Mouse (Mus musculus) intestine, postnatal 0 days (tissue): ENCODE results near the gene Prrc2a. TPM values are rescaled to one million over a fixed set of nuclear protein-coding genes. Genes with fewer than 3 reads are reported as not detected.

ENCODE experiments used
- ATAC-seq: fragments of 200-750 bp; cut with Nextera tagmentation; 2 replicates; pipeline ENCODE4 v1.8.0; 2017; ENCODE audit warnings: mild to moderate bottlenecking, moderate TSS enrichment, moderate library complexity
- H3K27ac ChIP-seq: fragments of 300-500 bp; sonication (generic); 2 replicates; pipeline ENCODE4 v1.5.1; 2014; ENCODE audit warnings: mild to moderate bottlenecking, low read depth, low read length, moderate library complexity
- H3K27me3 ChIP-seq: fragments of 300-500 bp; sonication (generic); replicated peaks from 2 replicates; pipeline ENCODE4 v1.6.1; 2014; ENCODE audit warnings: low read length, mixed read lengths; ENCODE audit not compliant: control insufficient read depth, insufficient read depth
- H3K36me3 ChIP-seq: fragments of 300-500 bp; sonication (generic); 2 replicates; pipeline ENCODE4 v1.6.1; 2014; ENCODE audit warnings: mild to moderate bottlenecking, moderate library complexity; ENCODE audit not compliant: control insufficient read depth, insufficient read depth
- H3K4me1 ChIP-seq: fragments of 300-500 bp; sonication (generic); replicated peaks from 2 replicates; pipeline ENCODE4 v1.6.1; 2014; ENCODE audit warnings: antibody characterized with exemption, low read length, mixed read lengths; ENCODE audit not compliant: control insufficient read depth, insufficient read depth
- H3K4me2 ChIP-seq: fragments of 300-500 bp; sonication (generic); replicated peaks from 2 replicates; pipeline ENCODE4 v1.6.1; 2014; ENCODE audit warnings: low read depth, mild to moderate bottlenecking, moderate library complexity
- H3K4me3 ChIP-seq: fragments of 300-500 bp; sonication (generic); 2 replicates; pipeline ENCODE4 v1.5.1; 2014; ENCODE audit warnings: low read depth, low read length
- H3K9ac ChIP-seq: fragments of 300-500 bp; sonication (generic); 2 replicates; pipeline ENCODE4 v1.6.1; 2014; ENCODE audit warnings: mild to moderate bottlenecking, low read depth, low read length
- H3K9me3 ChIP-seq: fragments of 300-500 bp; sonication (generic); 2 replicates; pipeline ENCODE4 v1.6.1; 2016; ENCODE audit warnings: mixed run types; ENCODE audit not compliant: control insufficient read depth
- CTCF ChIP-seq: sonication (generic); IDR thresholded peaks from 2 replicates; pipeline ENCODE4 v1.5.1; 2016; ENCODE audit warnings: low read depth, mild to moderate bottlenecking, control low read depth, antibody characterized with exemption, moderate library complexity
- WGBS: fragments of 180-500 bp; shearing (Covaris S2); extraction: QIAGEN DNeasy Blood & Tissue Kit; methylation state at CpG from one replicate; pipeline ENCODE4 v1.1.7; 2014; 5-methylcytosine and 5-hydroxymethylcytosine counted together
- polyA plus RNA-seq: library from polyadenylated mRNA; unstranded; fragments of >200 nt; fragmentation: Nextera tagmentation; extraction: Ambion mirVana; gene quantifications from 2 replicates; pipeline ENCODE4 v1.2.1, GENCODE M21; 2015

Gene Prrc2a
- polyA plus RNA-seq, 1 experiment from 2014 or later: 40.0 TPM

GRCm38 (mm10) chr17:35180093-35180492 lies 15.4 kb upstream of the Prrc2a start:
- Histone ChIP-seq H3K9me3 (no peaks in the 10 kb centered on the region), H3K4me1 (no peaks in the 10 kb centered on the region), H3K27me3 (no peaks in the 10 kb centered on the region), H3K36me3 (no peaks in the 10 kb centered on the region), H3K4me3 (no peak overlapping the region), H3K9ac (no peak overlapping the region), H3K4me2 (no peak overlapping the region), H3K27ac (no peak overlapping the region)
- TF ChIP-seq CTCF: no peak
- ATAC-seq: no peak
- 86% methylated on average over 5 of the region's 5 CpGs for WGBS

GRCm38 (mm10) chr17:35178528-35178927 lies 13.8 kb upstream of the Prrc2a start:
- Histone ChIP-seq H3K9me3 (no peaks in the 10 kb centered on the region), H3K9ac (no peak overlapping the region), H3K27ac (no peak overlapping the region), H3K4me1 (no peaks in the 10 kb centered on the region), H3K36me3 (no peaks in the 10 kb centered on the region), H3K27me3 (no peaks in the 10 kb centered on the region), H3K4me3 (no peak overlapping the region), H3K4me2 (no peak overlapping the region)
- 12% methylated on average over 5 of the region's 5 CpGs for WGBS
- TF ChIP-seq CTCF: peak; percentile 96
- peak; percentile 48; the same call in 1 of the 2 replicates for ATAC-seq

GRCm38 (mm10) chr17:35175968-35176367 lies 11.3 kb upstream of the Prrc2a start, which contains the start of gene Aif1:
Gene Aif1, minus strand, starts transcription at chr17:35176068.
- Histone ChIP-seq H3K4me1 (no peaks in the 10 kb centered on the region), H3K9me3 (no peaks in the 10 kb centered on the region), H3K4me3 (no peak within 1 kb of the TSS), H3K4me2 (no peak within 1 kb of the TSS), H3K36me3 (no peaks in the 10 kb centered on the region), H3K9ac (no peak within 1 kb of the TSS), H3K27ac (no peak within 1 kb of the TSS), H3K27me3 (no peaks in the 10 kb centered on the region)
- no peak for ATAC-seq
- no peak for TF ChIP-seq CTCF
- 51% methylated on average over 2 of the region's 2 CpGs for WGBS

- WGBS: 77% methylated on average over 6 of the region's 6 CpGs
Observed at GRCm38 (mm10) chr17:35175382-35175781, 10.7 kb upstream of the Prrc2a start.

GRCm38 (mm10) chr17:35174201-35174977 lies 9.7 kb upstream of the Prrc2a start:
- Histone ChIP-seq H3K4me3 (no peak overlapping the region), H3K4me2 (no peak overlapping the region), H3K36me3 (no peaks in the 10 kb centered on the region), H3K27me3 (no peaks in the 10 kb centered on the region), H3K27ac (no peak overlapping the region), H3K9ac (no peak overlapping the region), H3K9me3 (no peaks in the 10 kb centered on the region), H3K4me1 (no peaks in the 10 kb centered on the region)
- ATAC-seq: no peak
- 43% methylated on average over 8 of the region's 8 CpGs for WGBS
- TF ChIP-seq CTCF: no peak

More at GRCm38 (mm10) chr17:35175382-35175781, 10.7 kb upstream of the Prrc2a start:
- ATAC-seq: no peak
- H3K36me3 ChIP-seq: no peaks in the 10 kb centered on the region
- no peak overlapping the region for H3K4me2 ChIP-seq
- H3K9me3 ChIP-seq: no peaks in the 10 kb centered on the region
- no peak overlapping the region for H3K4me3 ChIP-seq
- H3K9ac ChIP-seq: no peak overlapping the region
- no peak for TF ChIP-seq CTCF
- no peaks in the 10 kb centered on the region for H3K4me1 ChIP-seq
- H3K27me3 ChIP-seq: no peaks in the 10 kb centered on the region
- no peak overlapping the region for H3K27ac ChIP-seq

GRCm38 (mm10) chr17:35173329-35173728 lies 8.6 kb upstream of the Prrc2a start:
- H3K4me2 ChIP-seq: no peak overlapping the region
- WGBS: 76% methylated on average over 3 of the region's 3 CpGs
- no peak for TF ChIP-seq CTCF
- ATAC-seq: no peak
- H3K9me3 ChIP-seq: no peaks in the 10 kb centered on the region
- no peak overlapping the region for H3K9ac ChIP-seq
- H3K27ac ChIP-seq: peak overlapping the region; percentile 50
- H3K27me3 ChIP-seq: no peaks in the 10 kb centered on the region
- no peak overlapping the region for H3K4me3 ChIP-seq
- H3K4me1 ChIP-seq: no peaks in the 10 kb centered on the region
- no peaks in the 10 kb centered on the region for H3K36me3 ChIP-seq
